Mouse (Mus musculus) cortical plate, adult 2 months (tissue): ENCODE measurements around the gene Rhox8.

ENCODE experiments used
- CTCF ChIP-seq: fragments of 200-500 bp; IDR thresholded peaks from 2 replicates; pipeline ENCODE4 v1.5.1; 2011; ENCODE audit warnings: mild to moderate bottlenecking, control low read depth, low read length; ENCODE audit not compliant: insufficient read depth; ENCODE audit errors: extremely low read depth
- POLR2A ChIP-seq: fragments of 200-500 bp; IDR thresholded peaks from 2 replicates; pipeline ENCODE4 v1.6.1; 2011; ENCODE audit warnings: mild to moderate bottlenecking, low read length, control low read depth; ENCODE audit not compliant: insufficient read depth; ENCODE audit errors: extremely low read depth

- TF ChIP-seq CTCF (no peak), POLR2A (no peak)
Observed at GRCm38 (mm10) chrX:37878844-37879243, at the start of gene Rhox8.
